Mouse (Mus musculus): ENCODE measurements around the gene Cmtm8.

Cmtm8 gene

DNA sequence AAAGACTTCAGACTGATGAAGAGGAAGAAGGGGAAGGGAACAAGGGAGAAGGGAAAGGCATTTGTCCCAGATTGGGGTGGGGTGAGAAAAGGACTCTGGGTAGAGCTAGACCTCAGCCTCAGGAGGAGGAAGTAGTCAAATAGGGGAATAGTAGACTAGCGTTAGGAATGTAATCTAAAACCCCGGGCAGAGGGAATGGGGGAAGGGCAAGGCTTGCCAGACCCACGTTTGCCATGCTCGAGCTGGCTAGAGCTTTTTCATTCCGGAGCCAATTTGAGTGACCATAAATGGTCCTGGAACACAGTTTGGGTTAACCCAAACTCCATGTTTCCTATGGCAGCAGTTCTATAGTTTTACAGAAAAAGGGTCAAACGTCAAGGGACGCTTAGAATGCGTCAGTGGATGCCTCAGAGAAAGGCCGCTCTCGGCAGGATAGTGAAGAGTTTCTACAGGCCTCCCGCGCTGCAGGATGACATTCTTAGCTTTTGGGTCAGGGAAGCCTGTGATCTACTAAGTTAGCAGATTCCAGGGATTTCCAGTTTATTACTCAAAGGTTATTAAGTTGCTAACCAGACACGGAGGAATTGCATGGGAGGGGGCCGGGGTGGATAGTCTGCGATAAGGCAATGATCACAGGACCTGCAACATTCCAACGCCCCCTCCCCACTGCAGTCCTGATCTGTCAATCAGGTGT, 58.4 kb downstream of the Cmtm8 start:
- DNase-seq (ENCODE audit: low spot score in 2 of 2) = no peak

DNA sequence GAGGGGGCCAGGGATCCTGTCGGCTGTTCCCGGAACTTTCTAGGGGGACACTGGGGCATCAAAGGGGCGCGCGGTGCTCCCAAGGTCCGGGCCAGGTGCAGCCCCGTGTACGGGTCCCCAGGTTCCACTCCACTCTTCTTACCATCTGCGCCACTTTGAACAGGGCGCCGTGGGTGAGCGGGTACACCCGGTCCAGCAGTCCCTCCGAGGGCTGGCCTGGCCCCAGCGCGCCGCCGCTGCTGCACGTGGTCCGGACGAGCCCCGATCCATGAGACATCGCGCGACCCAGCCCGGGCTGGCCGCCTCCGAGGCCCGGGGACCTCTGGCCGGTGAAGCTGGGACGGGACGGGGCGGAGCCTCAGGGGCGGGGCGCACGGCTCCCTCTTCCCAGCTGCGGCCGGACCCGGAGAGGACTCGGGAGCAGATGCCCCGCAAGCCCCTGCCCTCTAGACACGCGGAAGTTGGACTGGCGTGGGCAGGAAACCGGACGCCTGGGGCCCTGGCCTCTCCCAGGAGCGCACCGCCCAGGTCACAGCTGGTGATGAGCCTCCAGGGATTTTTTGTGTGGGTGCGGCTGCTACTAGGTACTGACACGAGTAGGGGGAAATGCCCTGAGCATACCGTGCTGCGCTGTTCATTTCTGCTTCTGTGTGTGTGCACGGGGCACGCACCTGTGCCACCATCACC, 62.3 kb downstream of the Cmtm8 start, which contains the start of gene Cmtm7:
Cmtm7 (minus strand) TSS at position 331 of the 687 bp plus-strand sequence.
- peak; percentile 58 to 63 for DNase-seq (ENCODE audit: low spot score in 2 of 2)

DNA sequence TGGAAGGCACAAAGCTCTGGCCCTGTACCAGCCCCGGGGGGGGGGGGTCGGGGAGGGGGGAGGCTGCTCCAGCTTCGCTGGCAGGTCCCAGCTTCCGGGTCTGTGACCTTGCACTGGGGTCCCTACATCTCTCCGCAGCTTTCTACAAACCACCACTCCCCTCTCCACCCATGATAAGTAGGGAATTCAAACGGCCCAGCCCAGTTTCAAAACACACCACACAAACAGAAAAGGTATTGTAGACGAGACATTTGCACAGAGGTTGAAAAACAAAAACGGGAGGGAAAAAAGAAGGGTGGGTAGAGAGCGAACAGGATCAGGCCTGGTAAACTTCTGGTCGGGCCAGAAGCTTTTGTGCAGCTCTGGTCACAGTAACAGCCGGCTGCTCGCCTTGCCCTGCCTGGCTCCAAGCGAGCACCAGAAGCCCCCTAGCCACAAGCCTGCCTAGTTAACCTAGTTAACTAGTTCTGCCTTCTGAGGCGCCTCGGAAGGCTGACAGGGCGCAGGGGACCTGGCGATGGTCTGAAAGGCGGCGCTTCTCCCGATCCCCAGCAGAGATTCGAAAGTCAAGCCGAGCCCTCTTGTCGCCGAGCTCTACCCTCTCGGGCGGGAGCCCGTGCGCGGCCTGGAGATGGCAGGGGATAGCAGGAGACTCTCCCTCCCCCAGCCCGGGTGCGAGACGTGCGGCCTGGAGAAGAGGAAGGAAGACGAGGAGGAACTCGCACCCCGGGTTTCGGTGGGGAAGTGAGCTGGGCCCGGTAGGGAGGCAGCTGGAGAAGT, 63.0 kb downstream of the Cmtm8 start:
- DNase-seq (ENCODE audit: low spot score in 2 of 2) = peak; percentile 55

DNA sequence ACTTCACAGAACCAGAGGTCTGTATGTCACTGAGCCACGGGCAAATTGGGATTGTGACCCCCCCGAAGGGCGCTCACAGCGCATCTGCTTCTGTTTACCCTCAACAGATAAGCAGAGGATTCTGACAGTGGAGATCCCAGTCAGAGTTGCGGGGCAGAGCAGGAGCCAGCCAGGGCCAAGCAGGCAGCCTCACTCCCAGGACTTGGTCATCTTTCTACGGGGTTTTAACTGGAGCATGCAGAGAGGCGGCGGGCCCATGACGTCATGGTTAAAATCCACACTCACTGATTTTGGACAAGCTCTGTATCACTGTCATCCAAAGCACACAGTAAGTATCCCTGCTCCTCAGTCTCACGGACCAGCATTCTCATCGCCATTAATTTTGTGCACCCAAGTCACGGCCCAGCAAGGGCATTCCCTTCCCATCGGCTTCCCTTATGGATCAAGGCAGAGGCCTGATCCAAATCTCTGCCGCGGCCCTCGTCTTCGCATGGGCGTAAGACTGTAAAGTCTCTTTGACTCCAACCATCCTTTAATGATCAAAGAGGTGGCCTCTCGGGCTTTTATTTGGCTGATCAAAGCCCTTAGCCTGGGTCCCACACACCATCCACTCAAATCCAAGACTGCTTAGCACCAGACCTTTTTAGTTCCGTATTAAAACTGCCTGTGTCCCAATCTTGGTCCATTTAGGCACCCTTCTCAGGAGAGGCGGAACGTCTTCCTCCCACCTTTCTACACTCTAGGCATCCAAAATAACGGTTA, 63.8 kb downstream of the Cmtm8 start:
- DNase-seq (ENCODE audit: low spot score in 2 of 2) = no peak

DNA sequence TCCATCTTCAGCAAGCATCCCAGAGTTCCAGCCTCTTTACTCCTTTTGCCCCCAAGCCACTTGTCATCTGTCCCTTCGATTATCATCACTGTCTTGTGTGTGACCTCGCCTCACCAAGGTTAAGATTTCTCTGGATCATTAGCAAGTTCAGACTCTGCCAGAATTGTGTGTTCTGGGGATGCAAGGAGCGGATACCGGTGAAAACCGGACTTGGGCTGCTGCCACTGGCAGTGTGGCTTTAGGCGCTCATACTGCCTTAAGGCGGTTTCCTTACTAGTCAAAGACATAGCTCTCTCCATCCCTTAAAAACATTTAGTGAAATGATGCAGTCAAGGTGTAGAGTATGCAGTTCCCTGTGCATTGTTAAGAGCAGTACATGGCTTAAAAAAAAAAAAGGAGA, 65.1 kb downstream of the Cmtm8 start:
- no peak for DNase-seq (ENCODE audit: low spot score in 2 of 2)

DNA sequence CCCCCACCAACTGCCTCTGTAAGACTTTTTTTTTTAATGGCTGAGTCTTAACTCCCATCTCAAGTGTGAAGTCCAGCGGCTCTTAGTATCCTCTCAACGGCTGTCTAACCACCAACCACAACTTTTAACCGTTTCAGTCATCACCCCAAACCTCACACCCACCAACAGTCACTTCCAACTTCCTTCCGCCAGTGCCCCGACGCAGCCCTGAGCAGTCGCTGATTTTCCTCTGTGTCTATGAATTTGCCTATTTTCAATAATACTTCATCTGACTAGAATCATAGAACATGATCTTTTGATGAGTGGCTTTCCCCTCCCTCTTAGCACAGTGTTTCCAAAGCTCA, 65.9 kb downstream of the Cmtm8 start:
- no peak for DNase-seq (ENCODE audit: low spot score in 2 of 2)

DNA sequence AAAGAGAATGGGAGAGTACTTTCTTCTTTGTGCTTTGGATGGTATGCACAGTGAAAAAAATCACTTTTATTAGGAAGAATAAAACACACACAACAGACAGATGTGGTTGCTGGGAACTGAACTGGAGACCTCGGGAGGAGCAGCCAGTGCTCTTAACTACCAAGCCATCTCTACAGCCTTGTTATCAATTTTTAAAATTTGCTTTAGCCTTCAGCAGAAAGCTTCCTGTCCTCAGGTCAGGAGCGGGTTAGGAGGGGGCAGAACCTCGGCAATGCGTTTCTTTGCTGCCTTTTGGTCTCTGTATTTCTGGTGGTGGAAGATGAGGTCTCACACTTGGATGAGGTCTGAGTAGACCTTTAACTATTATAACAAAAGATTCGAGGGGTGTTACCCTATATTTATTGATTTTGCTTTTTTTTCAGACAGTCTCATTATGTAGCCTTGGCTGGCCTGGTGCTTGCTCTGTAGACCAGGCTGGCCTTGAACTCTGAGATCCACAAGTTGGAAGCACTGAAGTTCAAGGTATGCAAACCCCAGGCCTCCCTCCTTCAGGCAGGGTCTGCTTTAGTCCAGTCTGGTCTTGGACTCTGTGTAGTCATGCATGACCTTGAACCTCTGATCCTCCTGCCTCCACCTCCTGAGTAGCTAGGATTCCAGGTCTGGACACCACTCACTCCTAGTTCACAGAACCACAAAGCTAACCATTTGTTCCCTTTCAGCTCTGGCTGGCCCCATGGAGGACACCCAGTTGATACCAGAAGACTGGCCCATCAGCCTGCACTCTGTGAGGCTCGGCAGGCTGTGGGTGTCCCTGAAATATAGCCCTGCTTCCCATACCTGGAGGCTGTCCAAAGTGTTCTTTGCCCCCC, 66.5 kb downstream of the Cmtm8 start:
- DNase-seq (ENCODE audit: low spot score in 2 of 2) = no peak

DNA sequence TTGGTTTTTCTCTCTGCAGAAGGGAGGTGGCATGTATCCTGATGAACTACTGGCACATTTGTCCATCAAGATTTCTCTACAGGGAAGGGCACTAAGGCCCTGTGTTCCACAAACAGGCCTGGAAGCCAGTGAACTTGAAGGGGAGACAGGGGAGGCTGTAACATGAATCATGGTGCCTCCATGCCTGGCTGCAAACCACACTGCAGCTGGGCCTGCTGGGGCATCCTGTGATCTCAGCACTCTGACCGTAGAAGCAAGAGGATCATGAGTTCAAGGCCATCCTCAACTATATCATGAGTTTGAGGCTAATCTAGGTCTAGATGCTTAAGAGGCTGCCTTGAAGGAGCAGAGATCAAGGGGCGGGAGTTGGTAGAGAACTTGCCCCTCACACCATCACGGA, 67.6 kb downstream of the Cmtm8 start:
- DNase-seq (ENCODE audit: low spot score in 2 of 2) = peak in 1 of 2 experiments; percentile 40

DNA sequence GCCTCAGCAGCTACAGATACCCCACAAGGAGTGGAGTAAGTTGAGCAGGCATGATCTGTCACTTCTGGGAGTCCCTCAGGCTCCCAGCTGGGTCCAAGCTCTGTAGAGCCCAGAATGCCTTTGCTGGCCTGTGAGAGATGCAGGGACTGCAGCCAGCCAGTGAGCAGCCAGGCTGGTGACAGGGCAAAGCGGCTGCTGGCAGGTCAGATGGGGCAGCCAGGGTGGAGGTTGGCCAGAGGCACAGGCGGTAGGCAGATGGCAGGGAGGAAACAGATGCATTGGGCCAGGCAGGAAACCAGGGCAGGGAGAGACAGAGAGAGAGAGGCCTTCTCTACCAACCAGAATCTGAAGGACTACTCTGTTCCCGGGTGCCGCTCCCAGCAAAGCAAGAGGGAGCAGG, 68.7 kb downstream of the Cmtm8 start:
- DNase-seq (ENCODE audit: low spot score in 2 of 2) = peak; percentile 50

DNA sequence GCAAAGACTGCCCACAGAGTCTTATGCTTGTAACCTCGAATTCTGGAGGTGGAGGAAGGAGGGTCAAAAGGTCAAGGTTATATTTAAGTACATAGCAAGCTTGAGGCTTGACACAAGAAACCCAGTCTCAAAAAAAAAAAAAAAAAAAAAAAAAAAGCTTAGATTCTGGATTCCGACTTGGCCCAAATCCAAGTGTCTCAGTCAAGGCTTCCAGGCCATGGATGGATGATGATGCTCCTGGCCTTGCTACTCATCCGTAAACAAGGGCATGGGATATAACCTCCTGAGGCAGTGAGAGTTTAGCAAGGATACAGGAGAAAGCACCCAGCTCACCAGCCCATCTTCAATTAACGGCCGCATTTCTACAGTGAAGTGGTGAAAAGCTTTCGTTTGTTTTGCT, 69.3 kb downstream of the Cmtm8 start:
- no peak for DNase-seq (ENCODE audit: low spot score in 2 of 2)

DNA sequence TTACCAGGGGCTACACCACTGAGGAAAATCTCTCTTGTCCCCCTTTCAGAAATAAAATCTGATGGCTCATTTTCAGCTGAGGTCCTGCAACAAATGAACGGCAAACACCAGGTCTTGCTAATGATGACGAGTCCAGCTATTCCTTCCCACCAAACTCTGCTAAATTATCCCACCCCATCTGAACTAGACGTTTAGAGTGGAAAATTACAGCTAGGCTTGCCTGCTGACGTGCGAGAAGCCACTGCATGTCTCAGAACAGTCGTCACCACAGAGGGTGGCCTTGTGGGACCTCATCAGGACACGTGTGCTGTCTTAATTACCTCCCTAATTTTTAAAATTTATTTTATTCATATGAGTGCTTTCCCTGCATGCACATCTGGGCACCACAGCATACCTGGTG, 72.4 kb downstream of the Cmtm8 start:
- DNase-seq (ENCODE audit: low spot score in 2 of 2) = no peak

DNA sequence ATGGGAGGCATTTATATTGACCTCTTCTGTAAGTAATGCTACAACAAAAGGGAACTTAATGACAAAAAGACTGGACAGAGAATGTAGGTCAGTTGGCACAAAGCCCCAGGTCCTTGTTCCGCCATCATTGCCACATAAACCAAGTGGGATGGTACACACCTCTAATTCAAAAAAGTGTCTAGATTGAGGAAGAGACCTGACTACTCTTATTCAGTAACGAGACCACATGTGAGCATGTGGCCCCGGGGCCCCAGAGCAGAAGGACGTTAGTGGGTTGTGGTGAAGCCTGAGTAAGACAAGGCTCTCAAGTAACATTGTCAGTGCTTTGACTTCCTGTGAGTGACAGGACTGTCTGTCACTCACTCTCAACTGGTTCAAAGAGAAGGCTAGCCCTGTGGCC, 73.7 kb downstream of the Cmtm8 start:
- DNase-seq (ENCODE audit: low spot score in 2 of 2) = peak in 1 of 2 experiments; percentile 42

DNA sequence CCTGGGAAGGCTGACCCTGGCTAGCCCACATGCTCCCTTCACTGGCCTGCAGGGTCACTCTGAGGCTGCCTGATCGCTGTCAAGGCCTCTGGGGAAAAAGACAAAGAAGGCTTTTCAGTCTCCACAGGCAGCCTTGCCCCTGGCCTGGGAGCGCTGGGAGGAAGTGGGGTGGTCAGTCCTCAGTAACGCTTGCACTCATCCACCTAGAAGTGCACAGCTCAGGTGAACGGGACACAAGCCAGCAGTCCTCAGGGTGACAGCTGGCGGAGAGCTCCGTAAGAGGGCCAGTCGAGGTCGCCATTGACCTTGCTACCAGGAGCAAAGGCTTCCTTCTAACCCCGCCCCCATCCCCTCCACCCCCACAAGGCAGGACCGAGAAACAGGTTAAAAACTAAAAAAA, 75.9 kb downstream of the Cmtm8 start:
- no peak for DNase-seq (ENCODE audit: low spot score in 2 of 2)

DNA sequence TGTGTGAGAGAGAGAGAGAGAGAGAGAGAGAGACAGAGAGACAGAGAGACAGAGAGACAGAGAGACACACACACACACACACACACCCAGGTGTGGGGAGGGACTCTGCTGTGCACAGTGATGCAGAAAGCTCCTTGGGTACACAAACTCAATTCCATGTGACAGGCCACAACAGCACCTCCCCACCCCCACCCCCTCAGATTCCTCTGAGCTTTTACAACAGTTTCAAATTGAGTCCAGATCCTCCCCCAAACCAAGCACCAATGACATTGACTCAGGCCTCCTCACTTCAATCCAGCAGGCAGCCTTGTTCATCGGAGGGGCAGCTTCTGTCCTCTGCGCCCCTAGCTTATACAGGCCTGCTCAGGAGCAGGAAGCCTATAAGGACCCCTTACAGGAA, 76.4 kb downstream of the Cmtm8 start:
- no peak for DNase-seq (ENCODE audit: low spot score in 2 of 2)

DNA sequence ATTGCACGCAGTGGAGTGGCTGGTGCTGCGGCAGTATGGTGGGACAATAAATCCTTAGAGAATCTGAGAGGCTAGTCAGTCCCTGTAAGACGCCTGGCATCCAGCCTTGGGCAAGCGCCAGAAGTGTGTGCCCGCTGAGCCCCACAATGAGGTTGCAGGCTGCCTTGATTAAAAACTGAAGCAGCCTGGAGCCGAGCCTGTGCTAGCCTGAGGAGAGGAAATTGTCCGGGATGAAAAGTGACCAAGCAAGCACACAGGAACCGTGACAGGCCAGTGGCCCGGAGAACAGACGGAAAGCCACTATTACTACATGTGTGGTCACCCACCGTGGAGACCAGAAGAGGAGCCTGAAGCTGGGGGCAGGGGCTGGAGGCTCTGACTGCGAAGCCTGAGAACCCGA, 76.9 kb downstream of the Cmtm8 start:
- DNase-seq (ENCODE audit: low spot score in 2 of 2) = no peak

DNA sequence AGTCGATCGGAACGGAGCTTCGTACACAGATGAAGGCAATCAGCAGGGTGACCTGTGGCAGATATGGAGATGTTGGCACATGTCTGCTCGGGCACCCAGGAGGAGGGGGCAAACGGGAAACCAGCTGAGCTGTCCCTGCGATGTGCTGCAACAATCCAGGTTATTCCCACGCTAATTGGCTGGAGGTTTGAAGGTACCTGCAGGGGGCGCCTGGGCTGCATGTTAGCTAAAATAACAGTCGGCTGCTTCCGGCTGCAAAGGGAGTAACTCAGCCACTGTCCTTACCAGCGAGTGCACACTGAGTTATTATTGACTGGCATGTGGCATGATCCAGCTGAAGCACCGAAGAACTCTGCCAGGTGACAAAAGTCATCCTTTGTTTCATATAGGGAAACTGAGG, 80.6 kb downstream of the Cmtm8 start:
- peak in 1 of 2 experiments; percentile 71 for DNase-seq (ENCODE audit: low spot score in 2 of 2)

DNA sequence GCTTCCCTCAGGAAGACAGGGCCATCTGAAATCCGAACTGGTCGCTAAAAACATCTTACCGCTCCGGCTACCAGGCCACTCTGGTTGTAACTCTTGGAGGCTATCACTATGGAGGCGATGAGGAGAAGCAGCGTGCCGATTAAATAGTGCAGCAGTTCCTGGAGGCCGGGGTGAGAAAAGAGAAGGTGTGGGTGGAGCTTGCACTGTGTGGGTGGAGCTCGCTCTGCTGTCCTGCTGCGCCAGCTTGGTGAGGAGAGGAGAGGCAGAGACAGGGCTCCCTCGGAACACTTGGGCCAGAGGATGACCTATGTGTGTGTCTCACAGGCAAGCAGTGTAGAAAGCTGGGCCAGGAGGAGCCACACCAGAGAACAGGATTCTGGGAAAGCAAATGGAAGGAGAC, 82.1 kb downstream of the Cmtm8 start:
- DNase-seq (ENCODE audit: low spot score in 2 of 2) = no peak

DNA sequence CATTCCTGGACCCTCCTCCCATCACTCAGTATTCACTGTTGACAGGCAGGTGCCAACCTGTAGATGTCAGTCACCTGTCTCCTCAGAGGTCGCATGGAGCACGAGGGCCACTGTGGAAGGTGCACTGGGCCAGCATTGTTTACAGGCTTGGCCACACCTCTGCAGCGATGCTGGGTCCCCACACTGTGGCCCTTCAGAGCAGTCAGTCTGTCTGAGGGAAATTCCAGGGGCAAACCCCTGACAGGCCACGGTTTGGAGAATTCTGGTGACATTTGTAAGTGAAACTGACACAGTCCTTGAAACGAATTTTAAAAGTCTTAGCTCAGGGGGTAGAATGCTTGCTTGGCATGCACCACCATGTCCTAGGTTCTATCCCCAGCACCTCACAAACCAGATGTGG, 83.6 kb downstream of the Cmtm8 start:
- no peak for DNase-seq (ENCODE audit: low spot score in 2 of 2)

DNA sequence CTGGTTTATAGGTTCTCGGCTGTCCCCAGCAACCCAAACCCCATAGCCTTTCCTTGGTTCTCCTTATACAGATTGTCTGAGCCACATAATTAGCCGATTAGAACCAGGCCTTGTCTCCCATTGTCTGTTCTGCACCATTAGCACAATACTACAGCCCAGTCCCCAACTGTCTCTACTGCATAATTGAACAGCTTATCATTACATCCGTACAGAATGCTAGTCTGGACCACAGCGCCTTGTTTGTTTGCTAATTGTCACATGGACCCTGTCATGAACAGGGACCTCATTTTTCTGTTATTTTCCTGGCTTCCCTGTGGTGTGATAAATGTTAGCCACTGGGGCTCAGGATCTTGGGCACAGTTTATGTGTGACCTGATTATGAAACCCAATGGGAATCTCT, 84.1 kb downstream of the Cmtm8 start:
- no peak for DNase-seq (ENCODE audit: low spot score in 2 of 2)

DNA sequence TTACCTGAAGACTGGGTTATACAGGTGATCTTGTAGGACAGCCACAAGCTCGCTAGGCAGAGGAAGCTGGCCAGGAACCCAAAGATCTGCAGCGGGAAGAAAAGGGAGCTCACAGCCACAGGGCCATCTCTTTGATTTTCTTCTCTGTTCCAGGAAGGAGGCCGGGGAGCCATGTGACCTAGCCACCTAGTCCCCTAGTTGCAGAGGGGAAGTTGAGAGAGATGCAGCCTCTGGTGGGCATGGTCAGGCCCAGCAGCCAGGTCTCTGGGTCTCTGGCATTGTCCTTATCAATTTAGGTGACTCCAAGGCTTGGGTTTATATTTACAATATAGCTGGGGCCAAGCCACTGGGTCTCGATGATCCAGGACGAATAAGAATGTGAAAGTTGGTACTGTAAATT, 85.2 kb downstream of the Cmtm8 start:
- DNase-seq (ENCODE audit: low spot score in 2 of 2) = no peak

DNA sequence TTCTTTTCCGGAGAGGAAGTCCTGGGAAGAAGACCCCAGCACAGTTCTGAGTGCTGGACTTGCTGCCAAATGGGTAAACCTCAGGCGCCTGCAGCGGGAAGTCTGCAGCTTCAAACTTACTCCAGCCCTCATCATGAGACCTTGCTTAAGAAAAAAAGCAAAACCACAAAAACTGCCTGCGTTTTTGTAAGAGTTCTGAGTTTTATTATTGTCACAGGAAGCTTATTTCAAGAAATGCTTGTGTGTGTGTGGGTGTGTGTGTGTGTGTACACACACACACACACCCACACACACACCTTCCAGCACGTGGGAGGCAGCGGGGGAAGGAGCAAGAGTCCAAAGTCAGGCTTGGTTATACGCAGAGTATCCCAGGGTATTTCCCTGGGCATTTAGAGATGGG, 85.7 kb downstream of the Cmtm8 start:
- no peak for DNase-seq (ENCODE audit: low spot score in 2 of 2)
